Mouse (Mus musculus) liver, adult 2 months (tissue): ENCODE data around the gene Grin1.

ENCODE experiments used
- CTCF ChIP-seq: fragments of 200-500 bp; IDR thresholded peaks from 2 replicates; pipeline ENCODE4 v1.5.1; 2011; ENCODE audit warnings: low read depth, low read length, control low read depth
- POLR2A ChIP-seq: fragments of 200-500 bp; IDR thresholded peaks from 2 replicates; pipeline ENCODE4 v1.6.1; 2011; ENCODE audit warnings: low read length, control low read depth; ENCODE audit not compliant: insufficient read depth; ENCODE audit errors: extremely low read depth

DNA sequence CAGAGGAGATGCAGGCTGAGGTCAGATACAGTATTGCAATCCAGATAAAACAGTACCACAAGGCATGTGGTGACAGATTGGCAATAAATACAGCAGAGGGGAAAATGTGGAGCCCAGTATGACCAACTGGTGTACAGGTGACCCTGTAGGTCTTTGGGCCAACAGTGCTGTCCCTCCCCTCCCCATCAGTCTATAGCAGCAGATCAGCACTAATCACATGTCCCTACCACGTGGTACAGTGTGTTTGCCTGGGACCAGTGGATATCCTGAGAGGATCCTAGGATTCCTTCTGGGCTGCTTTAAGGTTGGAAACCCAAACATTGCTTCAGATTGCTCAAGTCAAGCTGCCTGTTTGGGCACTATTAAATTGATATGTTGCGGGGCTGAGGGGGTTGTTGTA, 14.6 kb upstream of the Grin1 start:
- no peak for TF ChIP-seq CTCF
- TF ChIP-seq POLR2A, result no peak
